Mouse (Mus musculus) left cerebral cortex, adult 11 months (tissue): ENCODE data around the gene Wfdc10.

Source experiments
- DNase-seq: peaks from one replicate; pipeline ENCODE4 v3.0.0; 2022; ENCODE audit warnings: low spot score

Wfdc10 gene

DNA sequence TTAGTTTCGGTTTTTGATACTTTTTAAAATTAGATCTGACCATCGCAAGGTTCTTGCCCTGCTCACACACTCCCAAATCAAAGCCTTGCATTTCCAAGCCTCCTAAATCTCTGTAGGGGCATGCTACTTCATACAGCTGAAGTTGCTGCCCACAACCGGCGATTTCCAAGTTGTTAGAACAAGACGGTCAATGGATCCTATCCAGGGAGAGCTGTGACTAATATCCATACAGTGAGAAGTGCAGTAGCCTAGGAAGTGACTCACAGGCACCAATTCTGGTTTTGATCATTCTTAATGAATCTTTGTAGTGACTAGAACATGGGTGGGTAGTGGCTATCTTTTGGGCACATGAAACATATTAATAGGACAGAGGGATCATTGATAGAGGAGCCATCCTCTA lies 45.9 kb downstream of the Wfdc10 start:
- no peak for DNase-seq

DNA sequence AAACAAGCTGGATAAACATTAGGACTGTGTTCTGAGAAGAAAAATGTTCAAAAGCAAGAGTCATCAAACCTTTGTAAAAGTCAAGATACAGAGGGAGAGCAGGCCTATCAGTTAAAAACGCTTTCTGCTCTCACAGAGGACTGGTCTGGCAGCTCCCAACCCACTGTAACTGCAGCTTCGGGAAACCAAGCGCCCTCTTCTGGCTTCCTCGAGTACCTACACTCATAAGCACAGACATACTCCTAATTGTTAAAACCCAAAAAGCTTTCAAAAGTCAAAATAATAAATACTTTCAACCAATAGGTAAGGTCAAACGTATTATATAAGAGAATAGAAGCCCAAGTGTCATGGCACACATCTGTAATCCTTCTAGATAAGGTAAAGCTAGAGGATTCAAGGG lies 48.4 kb downstream of the Wfdc10 start:
- DNase-seq, result no peak

DNA sequence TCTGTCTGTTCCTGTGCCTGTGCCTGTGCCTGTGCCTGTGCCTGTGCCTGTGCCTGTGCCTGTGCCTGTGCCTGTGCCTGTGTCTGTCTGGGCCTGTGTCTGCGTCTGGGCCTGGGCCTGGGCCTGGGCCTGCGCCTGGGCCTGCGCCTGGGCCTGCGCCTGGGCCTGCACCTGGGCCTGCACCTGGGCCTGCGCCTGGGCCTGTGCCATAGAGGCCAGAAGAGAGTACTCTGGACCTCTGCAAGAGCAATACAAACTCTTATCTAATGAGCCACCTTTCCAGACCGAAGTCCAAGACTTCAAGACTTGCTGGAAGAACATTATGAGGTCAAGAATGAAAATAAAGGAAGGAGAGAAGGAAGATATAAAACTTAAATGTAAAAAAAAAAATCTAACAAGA lies 49.5 kb downstream of the Wfdc10 start:
- no peak for DNase-seq

DNA sequence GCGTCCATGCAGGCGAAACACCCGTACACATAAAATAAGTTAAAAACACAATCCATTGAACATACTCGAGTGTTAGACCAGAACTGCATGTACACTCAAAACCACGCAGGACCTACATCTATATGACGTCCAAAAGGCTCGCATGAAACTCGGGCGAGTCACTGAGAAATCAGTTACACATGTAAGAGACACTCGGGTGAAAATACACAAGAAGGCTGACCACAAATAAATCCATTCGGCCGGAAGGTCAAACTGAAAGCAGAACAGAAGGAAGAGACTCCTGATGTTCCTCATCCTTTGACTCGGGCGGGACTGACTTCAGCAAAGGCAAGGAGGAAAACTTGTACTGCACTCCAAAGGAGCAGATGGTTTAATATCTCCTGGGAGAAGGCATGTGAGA lies 50.1 kb downstream of the Wfdc10 start:
- no peak for DNase-seq
